Mouse (Mus musculus): ENCODE measurements around the gene Babam2. TPM values are rescaled to one million over a fixed set of nuclear protein-coding genes. Genes with fewer than 3 reads are reported as not detected.

The Babam2 gene
- polyA plus RNA-seq, 1 experiment: 92.8 TPM

DNA sequence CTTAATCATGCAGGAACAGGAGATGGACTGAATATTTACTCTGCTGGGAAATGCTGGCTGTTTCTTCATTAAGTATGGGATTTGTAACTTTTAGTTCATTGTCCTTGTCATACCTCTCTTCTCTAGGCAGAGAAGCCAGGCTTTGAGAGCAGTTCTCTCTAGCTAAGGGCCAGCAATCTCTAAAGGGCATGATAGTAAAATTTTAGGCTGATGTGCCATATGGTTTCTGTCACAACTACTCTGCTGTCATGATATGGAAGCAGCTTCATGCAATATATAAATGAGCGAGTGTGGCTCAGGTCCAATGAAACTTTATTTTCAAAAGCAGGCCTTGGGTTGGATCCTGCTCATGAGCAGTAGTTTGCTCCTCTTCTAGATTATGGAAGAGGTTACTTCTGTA is 142.9 kb downstream of the Babam2 start:
- TF ChIP-seq EP300 (IDR thresholded peaks at IDR 0.05; ENCODE audit: insufficient read depth, low read depth, low read length) (no peak), POLR2A (IDR thresholded peaks at IDR 0.05; ENCODE audit: insufficient read depth, low read length) (no peak), CTCF (IDR thresholded peaks at IDR 0.05; ENCODE audit: low read depth, low read length) (no peak)
- H3K9me3 ChIP-seq (replicated peaks; ENCODE audit: control insufficient read depth, insufficient read depth, low read length, poor library complexity, severe bottlenecking): no peaks in the 10 kb centered on the region
- H3K9ac ChIP-seq (ENCODE audit: low read depth, poor library complexity, severe bottlenecking): no peak overlapping the region
- H3K4me1 ChIP-seq (ENCODE audit: control insufficient read depth, insufficient read depth, low read length): no peaks in the 10 kb centered on the region
- H3K36me3 ChIP-seq (ENCODE audit: control insufficient read depth, insufficient read depth, low read length, poor library complexity, severe bottlenecking): no peaks in the 10 kb centered on the region
- no peaks in the 10 kb centered on the region for H3K27me3 ChIP-seq (ENCODE audit: control insufficient read depth, insufficient read depth, low read length, poor library complexity, severe bottlenecking)
- no peak overlapping the region for H3K27ac ChIP-seq (ENCODE audit: insufficient read depth, low read length)
- no peak overlapping the region for H3K4me3 ChIP-seq (ENCODE audit: low read depth, low read length)

DNA sequence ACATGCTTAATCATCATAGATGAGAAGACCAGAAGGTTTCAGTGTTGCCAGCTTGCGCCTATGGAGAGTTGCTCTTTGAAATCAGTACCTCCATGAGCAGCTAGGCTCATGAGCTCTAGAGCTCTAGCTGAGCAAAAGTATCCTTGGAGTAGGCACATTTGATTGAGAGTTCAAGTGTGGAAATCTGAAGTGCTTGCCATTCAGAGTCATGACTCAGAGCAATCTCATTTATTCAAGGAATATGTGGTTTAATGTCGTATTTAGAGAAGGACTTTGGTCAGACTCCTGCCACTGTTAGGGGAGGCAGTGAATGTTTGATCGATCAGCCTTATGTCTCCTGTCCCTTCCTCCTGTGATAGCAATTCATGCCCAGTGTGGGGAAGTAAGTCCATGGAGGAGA is 147.4 kb downstream of the Babam2 start:
- Histone ChIP-seq H3K27ac (ENCODE audit: insufficient read depth, low read length) (no peak overlapping the region), H3K9me3 (replicated peaks; ENCODE audit: control insufficient read depth, insufficient read depth, low read length, poor library complexity, severe bottlenecking) (no peaks in the 10 kb centered on the region), H3K36me3 (ENCODE audit: control insufficient read depth, insufficient read depth, low read length, poor library complexity, severe bottlenecking) (no peaks in the 10 kb centered on the region), H3K4me3 (ENCODE audit: low read depth, low read length) (no peak overlapping the region), H3K4me1 (ENCODE audit: control insufficient read depth, insufficient read depth, low read length) (no peaks in the 10 kb centered on the region), H3K9ac (ENCODE audit: low read depth, poor library complexity, severe bottlenecking) (no peak overlapping the region), H3K27me3 (ENCODE audit: control insufficient read depth, insufficient read depth, low read length, poor library complexity, severe bottlenecking) (no peaks in the 10 kb centered on the region)
- no peak for TF ChIP-seq POLR2A (IDR thresholded peaks at IDR 0.05; ENCODE audit: insufficient read depth, low read length)
- no peak for TF ChIP-seq CTCF (IDR thresholded peaks at IDR 0.05; ENCODE audit: low read depth, low read length)
- TF ChIP-seq EP300 (IDR thresholded peaks at IDR 0.05; ENCODE audit: insufficient read depth, low read depth, low read length): no peak

DNA sequence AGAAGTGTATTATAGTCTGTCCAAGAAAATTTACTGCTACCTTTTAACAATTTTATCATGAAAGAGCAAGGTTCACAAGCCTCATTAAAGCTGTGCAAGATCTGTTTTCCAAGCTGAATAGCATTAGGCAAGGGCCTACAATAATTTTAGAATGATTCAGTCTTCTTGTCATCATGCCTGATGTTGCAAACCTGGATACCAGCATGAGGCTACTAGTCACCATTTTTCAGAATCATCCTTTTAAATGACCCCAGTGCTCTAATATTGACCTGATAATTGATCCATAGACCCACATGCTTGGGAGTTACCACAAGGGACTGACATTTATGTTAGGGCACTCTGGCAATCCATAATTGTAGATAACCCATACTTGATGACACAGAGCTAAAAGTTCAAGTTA is 149.5 kb downstream of the Babam2 start:
- Histone ChIP-seq H3K4me3 (ENCODE audit: low read depth, low read length) (no peak overlapping the region), H3K9ac (ENCODE audit: low read depth, poor library complexity, severe bottlenecking) (no peak overlapping the region), H3K4me1 (ENCODE audit: control insufficient read depth, insufficient read depth, low read length) (no peaks in the 10 kb centered on the region), H3K27me3 (ENCODE audit: control insufficient read depth, insufficient read depth, low read length, poor library complexity, severe bottlenecking) (no peaks in the 10 kb centered on the region), H3K9me3 (replicated peaks; ENCODE audit: control insufficient read depth, insufficient read depth, low read length, poor library complexity, severe bottlenecking) (no peaks in the 10 kb centered on the region), H3K36me3 (ENCODE audit: control insufficient read depth, insufficient read depth, low read length, poor library complexity, severe bottlenecking) (no peaks in the 10 kb centered on the region), H3K27ac (ENCODE audit: insufficient read depth, low read length) (no peak overlapping the region)
- TF ChIP-seq POLR2A (IDR thresholded peaks at IDR 0.05; ENCODE audit: insufficient read depth, low read length) (no peak), EP300 (IDR thresholded peaks at IDR 0.05; ENCODE audit: insufficient read depth, low read depth, low read length) (no peak), CTCF (IDR thresholded peaks at IDR 0.05; ENCODE audit: low read depth, low read length) (no peak)

DNA sequence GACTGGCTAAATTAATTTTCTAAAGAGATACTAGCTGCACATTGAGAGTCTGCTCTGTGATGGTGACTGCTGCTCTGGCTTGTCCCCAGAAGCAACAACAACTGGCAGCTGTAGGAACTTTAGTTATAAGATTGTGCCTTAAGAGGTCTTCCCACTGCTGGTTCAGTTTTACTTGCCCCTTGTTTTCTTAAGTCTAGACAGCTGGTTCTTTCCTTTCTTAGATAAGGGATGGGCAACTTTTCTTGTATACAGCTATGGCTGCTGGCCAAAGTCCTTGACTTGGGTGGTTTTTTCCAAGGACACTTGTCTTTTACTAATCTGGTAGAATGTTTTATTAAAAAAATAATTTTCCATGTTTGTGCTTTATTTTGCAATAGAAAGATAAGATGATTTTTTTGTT is 151.5 kb downstream of the Babam2 start:
- Histone ChIP-seq H3K9me3 (replicated peaks; ENCODE audit: control insufficient read depth, insufficient read depth, low read length, poor library complexity, severe bottlenecking) (no peaks in the 10 kb centered on the region), H3K36me3 (ENCODE audit: control insufficient read depth, insufficient read depth, low read length, poor library complexity, severe bottlenecking) (no peaks in the 10 kb centered on the region), H3K27ac (ENCODE audit: insufficient read depth, low read length) (no peak overlapping the region), H3K27me3 (ENCODE audit: control insufficient read depth, insufficient read depth, low read length, poor library complexity, severe bottlenecking) (no peaks in the 10 kb centered on the region), H3K4me1 (ENCODE audit: control insufficient read depth, insufficient read depth, low read length) (no peaks in the 10 kb centered on the region), H3K9ac (ENCODE audit: low read depth, poor library complexity, severe bottlenecking) (no peak overlapping the region), H3K4me3 (ENCODE audit: low read depth, low read length) (no peak overlapping the region)
- TF ChIP-seq POLR2A (IDR thresholded peaks at IDR 0.05; ENCODE audit: insufficient read depth, low read length) (no peak), CTCF (IDR thresholded peaks at IDR 0.05; ENCODE audit: low read depth, low read length) (no peak)

DNA sequence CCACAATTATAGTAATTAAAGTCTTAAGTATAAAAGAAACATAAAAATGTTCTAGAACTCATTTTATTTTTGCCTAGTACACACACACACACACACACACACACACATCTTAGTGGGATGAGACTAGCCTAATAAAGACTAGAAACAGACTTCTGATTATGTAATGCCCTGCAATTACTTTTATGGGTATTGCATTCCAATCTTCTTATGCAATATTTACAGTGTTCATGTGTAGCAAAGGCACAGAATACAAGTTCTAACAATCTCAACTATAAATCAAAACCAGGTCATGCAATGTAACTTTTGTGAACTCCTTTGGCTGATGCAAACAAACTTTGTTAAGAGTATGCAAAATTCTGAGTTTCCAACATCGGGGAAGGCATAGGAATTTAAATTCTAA is 155.3 kb downstream of the Babam2 start:
- TF ChIP-seq CTCF (IDR thresholded peaks at IDR 0.05; ENCODE audit: low read depth, low read length) (no peak), POLR2A (IDR thresholded peaks at IDR 0.05; ENCODE audit: insufficient read depth, low read length) (no peak), EP300 (IDR thresholded peaks at IDR 0.05; ENCODE audit: insufficient read depth, low read depth, low read length) (no peak)
- Histone ChIP-seq H3K9ac (ENCODE audit: low read depth, poor library complexity, severe bottlenecking) (no peak overlapping the region), H3K27ac (ENCODE audit: insufficient read depth, low read length) (no peak overlapping the region), H3K36me3 (ENCODE audit: control insufficient read depth, insufficient read depth, low read length, poor library complexity, severe bottlenecking) (no peaks in the 10 kb centered on the region), H3K4me1 (ENCODE audit: control insufficient read depth, insufficient read depth, low read length) (no peaks in the 10 kb centered on the region), H3K27me3 (ENCODE audit: control insufficient read depth, insufficient read depth, low read length, poor library complexity, severe bottlenecking) (no peaks in the 10 kb centered on the region), H3K4me3 (ENCODE audit: low read depth, low read length) (no peak overlapping the region), H3K9me3 (replicated peaks; ENCODE audit: control insufficient read depth, insufficient read depth, low read length, poor library complexity, severe bottlenecking) (no peaks in the 10 kb centered on the region)

DNA sequence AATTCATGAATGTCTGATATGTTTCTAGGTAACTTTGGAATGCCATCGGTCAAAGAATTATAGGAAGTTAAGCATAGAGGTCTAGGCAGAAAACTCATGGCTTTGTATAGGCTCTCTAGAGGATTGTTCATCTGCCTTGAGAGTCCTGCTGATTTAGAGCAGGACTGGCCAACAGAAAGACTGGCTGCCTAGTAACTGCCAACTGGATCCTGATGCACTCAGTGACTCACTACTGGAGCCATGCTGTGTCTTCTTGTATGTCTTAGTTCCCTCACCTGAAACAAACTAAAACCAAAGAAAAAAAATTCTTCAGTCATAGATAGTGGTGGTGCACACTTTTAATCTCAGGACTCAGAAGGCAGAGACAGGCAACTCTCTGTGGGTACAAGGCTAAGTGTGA is 156.3 kb downstream of the Babam2 start:
- no peak overlapping the region for H3K9ac ChIP-seq (ENCODE audit: low read depth, poor library complexity, severe bottlenecking)
- TF ChIP-seq CTCF (IDR thresholded peaks at IDR 0.05; ENCODE audit: low read depth, low read length) (no peak), EP300 (IDR thresholded peaks at IDR 0.05; ENCODE audit: insufficient read depth, low read depth, low read length) (no peak), POLR2A (IDR thresholded peaks at IDR 0.05; ENCODE audit: insufficient read depth, low read length) (no peak)

More for the DNA sequence above, 156.3 kb downstream of the Babam2 start:
- no peak overlapping the region for H3K4me3 ChIP-seq (ENCODE audit: low read depth, low read length)
- no peak overlapping the region for H3K27ac ChIP-seq (ENCODE audit: insufficient read depth, low read length)
- H3K9me3 ChIP-seq (replicated peaks; ENCODE audit: control insufficient read depth, insufficient read depth, low read length, poor library complexity, severe bottlenecking): no peaks in the 10 kb centered on the region
- H3K4me1 ChIP-seq (ENCODE audit: control insufficient read depth, insufficient read depth, low read length): no peaks in the 10 kb centered on the region
- no peaks in the 10 kb centered on the region for H3K27me3 ChIP-seq (ENCODE audit: control insufficient read depth, insufficient read depth, low read length, poor library complexity, severe bottlenecking)
- no peaks in the 10 kb centered on the region for H3K36me3 ChIP-seq (ENCODE audit: control insufficient read depth, insufficient read depth, low read length, poor library complexity, severe bottlenecking)
